Mouse (Mus musculus) thymus, postnatal 14 days (tissue): Measurements from ENCODE around the gene Ctsa.
A peak's percentile ranks its signal among the peaks of the same experiment; 100 is the strongest.
"Not testable (repeated sequence)": the region's sequence is repeated elsewhere in the genome, so short reads cannot be mapped to it uniquely, and the experiment has no call there.

Source experiments
- DNase-seq: peaks from one replicate; pipeline ENCODE4 v3.0.0; 2021

Gene Ctsa

DNA sequence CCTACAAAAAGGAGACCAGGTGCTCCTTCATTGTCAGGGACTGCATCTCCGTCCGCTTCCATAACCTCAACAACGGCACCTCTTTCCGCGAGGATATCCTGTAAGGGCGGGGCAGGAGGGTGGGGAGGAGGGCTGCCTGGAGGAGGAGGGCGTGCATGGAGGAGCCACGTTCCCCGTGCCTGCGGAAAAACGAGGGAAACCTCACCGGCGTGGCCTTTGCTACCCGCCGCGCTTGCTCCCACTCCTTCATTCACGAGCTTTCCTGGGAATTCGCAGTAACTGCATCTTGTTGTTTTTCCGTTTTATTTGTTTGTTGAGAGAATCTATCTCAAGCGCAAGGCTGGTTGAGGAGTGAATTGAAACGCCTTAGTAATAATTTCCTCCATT is 27.3 kb upstream of the Ctsa start:
- no peak for DNase-seq

DNA sequence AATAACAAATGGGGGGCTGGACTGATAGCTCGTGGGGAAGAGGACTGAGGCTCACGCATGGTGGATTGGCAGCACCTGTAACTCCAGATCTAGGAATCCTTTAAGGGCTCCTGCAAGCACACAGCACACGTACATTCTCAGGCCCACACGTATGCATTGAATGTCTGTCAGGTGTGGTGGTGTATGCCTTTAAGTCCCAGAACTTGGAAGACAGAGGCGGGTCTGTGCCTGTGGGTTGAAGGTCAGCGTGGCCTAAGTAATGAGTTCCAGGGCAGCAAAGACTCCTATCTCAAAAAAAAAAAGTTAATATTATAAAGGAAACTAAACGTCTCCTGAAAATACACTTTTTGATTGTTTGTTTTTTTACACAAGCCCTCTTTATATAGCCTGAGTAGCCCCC is 26.1 kb upstream of the Ctsa start:
- DNase-seq = no peak

DNA sequence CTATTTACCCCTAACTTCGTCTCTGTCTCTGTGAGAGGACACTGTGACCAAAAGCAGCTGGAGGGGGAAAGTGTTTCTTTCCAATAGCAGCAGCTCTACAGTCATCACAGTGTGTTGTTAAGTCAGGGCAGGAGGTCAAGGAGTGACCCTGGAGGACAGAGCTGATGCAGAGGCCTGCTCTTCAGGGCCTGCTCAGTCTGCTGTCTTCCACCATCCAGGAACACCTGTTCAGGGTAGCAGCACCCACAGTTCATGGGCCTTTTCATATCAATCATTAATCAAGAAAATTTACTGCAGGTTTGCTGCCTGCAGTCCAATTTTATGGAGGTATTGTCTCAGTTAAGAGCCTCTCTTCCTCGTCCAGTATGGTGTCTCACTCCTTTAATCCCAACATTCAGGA is 19.1 kb upstream of the Ctsa start:
- no peak for DNase-seq

DNA sequence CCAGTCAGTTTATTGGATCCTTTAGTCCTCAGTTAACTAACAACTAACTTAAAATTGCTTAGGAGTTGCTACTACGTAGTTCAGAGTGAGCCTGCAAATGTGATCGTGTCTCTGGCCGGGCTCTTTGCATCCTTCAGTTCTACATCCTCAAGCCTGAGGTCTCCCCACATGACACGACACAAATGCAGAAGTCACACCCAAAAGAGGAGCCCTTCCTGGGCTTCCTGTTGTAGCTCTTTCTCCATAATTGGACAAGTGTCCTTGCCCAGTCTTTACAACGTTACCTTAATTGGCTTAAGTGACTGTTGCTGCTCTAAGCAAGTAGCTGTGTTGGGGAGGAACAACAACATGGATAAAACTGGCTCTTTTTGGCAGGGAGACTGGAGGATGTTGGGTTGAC is 17.3 kb upstream of the Ctsa start:
- no peak for DNase-seq

GRCm38 (mm10) chr2:164815821-164816220 is 16.9 kb upstream of the Ctsa start:
- DNase-seq = no peak

DNA sequence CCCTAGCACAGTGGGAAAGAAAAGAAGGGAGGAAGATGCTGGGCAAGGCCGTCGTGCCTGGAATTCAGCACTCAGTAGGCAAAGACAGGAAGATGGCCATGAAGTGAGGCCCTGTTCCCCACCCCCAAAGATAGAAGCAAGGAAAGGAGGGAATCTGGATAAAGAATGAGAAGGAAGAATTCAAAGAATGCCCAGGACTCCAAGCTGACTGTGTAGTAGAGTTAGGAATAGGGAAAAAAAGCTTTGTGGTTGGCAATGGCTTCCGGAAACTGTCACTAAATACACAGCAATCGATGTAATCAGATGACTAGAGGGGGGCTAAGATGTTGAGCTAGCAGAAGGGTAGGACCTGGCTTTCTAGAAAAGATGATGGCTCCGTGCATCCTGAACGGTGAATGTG is 15.5 kb upstream of the Ctsa start:
- DNase-seq = no peak

DNA sequence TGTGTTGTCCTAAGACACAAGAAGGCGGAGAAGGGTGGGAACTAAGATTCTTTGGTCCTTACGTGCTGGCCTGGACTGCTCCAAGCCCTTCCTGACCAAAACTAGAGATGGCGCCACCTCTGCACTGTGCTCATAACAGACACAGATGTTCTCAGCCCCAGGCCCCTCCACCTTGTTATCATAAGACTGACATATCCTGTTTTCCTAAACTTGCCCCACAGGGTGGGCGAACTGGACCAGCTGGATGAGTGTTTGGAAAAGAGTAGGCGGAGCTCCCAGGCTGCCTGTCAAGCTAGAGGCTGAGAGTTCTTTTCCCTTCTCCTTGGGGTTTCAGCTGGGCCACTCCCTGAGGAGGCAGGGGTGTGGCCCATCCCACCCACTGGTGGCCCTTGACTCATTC is 15.0 kb upstream of the Ctsa start:
- DNase-seq = no peak

DNA sequence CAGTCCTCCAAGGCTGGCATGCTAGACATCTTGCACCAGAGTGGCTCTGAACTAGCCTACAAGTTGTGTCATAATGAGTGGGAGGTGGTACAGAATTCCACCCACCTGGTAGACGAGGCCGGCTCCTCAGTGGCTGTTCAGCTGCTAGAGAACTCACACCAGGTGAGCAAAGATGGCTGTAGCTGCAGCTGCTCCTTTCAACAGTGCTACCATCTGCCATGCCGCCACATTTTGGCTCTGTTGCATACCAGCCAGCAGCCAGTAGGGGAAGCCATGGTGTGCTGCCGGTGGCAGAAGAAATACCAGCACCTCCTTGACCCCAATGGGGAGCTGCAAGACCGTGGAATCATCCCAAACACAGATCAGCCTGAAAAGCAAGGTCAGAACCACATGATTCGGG is 11.6 kb upstream of the Ctsa start:
- no peak for DNase-seq

DNA sequence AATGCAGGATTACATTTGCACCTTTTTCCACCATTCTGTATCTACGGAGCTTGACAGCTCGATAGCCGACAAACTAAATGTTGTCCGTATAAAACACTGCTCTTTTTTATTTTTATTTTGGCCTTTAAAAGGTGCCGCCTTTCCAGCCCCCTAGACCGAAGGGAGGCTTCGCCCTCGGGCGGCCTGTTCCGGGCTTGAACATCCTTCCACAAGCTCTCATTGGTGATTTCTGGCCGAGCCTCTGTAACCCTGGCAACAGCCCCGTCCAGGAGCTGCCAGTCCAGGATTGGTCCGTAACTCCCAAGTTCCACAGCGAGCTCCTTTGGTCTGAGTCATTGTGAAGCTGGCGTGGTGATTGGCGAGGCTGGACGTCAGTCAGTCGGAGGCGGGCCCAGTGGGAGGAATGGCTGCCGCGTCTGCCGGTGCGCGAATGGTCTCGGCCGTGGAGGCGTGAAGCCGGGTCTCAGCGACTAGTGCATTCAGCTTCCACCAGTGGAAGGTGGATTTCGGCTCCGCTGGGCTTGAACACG is 10.0 kb upstream of the Ctsa start, which contains the start of gene Zswim1:
Zswim1 (plus strand) TSS at position 51 of the 530 bp plus-strand sequence.
- peak; percentile 99 for DNase-seq

- peak; percentile 25 for DNase-seq
Observed at GRCm38 (mm10) chr2:164823181-164823585, 9.5 kb upstream of the Ctsa start.

GRCm38 (mm10) chr2:164823969-164824368 is 8.7 kb upstream of the Ctsa start:
- DNase-seq = no peak

GRCm38 (mm10) chr2:164825521-164825920 is 7.2 kb upstream of the Ctsa start:
- no peak for DNase-seq

DNA sequence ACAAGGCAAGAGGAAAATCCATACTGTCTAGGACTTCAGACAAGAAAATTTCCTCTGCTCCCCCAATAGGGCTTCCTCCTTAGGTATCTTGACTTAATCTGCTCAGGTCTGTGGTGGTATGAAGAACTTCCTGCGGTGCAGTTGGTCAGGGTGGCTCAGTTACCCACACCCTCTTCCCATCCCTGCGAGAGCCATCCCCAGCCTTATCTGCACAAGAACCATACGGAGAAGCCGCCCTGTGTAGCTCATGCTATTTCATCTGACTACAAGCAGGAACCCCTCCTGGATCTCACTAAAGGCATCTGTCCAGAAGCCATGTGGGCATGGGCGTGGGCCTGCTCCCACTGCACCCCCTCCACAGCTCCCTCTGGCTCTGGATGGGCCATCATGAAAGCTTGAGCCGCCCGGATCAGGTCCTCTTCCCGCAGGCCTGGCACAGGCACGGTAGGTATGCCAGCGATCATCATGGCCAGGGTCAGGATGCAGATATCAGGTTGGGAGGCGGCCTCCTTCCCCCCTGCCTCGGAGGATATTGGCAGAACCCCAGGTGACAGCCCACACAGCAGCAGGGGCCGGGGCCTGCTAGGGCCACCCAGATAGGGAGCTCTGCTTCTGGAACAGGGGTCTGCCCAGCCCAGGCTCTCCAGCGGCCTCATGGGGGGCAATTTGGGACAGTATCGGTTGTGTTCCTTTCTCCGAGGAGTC is 5.4 kb upstream of the Ctsa start:
- DNase-seq = no peak

DNA sequence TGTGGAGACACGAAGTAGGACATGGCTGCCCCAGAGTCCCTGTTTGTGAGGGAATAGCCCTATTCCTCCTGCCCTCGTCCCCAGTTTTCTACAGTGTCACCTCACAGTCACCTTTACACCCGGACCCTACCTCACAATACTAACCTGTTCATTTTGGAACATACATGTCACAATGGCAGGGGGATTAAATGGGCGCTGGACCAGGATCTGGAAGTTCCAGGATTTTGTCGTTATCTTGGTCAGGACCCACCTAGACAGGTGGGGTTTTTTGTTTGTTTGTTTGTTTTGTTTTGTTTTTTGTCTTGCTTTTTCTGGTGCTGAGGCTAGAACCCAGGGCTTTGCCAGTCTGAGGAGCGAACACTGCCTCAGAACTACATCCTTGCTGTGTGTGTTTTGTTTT is 4.2 kb upstream of the Ctsa start, which contains the start of gene Spata25:
Spata25 (minus strand) TSS at position 101 of the 400 bp plus-strand sequence.
- no peak for DNase-seq

DNA sequence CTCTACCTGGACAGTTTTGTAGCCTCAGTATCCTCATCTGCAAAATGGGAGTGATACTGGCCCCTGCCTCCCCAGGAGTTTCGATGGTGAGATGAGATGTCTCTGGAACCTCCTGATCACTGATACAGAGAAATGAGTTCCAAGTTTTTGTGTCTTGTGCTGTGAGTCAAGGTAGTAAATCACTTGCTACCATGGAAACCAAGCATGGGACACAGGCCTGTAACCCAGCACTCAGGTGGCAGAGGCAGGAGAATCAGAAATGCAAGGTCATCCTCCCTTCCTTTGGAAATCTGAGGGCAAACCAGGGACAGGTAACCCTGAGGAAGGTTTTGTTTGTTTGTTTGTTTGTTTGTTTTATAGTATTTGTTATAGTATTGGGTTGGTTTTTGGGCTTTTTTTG is 3.6 kb upstream of the Ctsa start:
- DNase-seq = no peak

DNA sequence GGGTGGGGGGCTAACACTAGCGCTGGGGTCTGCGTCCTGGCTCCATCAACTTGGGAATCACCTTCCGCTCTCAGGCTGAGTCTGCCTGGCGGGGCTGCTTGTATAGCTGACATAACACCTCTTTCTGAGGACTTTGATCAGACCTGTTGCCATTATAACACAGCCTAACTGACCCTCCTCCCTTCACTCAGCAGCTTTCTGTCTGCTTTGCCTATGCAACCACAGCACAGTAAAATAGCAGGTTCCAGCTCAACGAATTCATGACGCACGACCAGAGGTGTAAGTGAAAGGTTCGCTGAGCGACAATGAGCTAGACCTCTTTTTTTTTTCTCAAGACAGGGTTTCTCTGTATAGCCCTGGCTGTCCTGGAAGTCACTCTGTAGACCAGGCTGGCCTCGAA is 1.6 kb upstream of the Ctsa start:
- no peak for DNase-seq

- DNase-seq = no peak
Observed at GRCm38 (mm10) chr2:164832032-164832747, 483 bp upstream of the Ctsa start.

GRCm38 (mm10) chr2:164833314-164833959 is 764 bp downstream of the Ctsa start, which contains the start of gene Neurl2:
TSS of gene Neurl2 (minus strand) at chr2:164833456.
- DNase-seq = peak; percentile 82

GRCm38 (mm10) chr2:164834531-164834930 is 1.9 kb downstream of the Ctsa start:
- peak; percentile 61 for DNase-seq

GRCm38 (mm10) chr2:164835164-164835563 is 2.5 kb downstream of the Ctsa start:
- no peak for DNase-seq

GRCm38 (mm10) chr2:164845782-164846181 is 13.1 kb downstream of the Ctsa start:
- DNase-seq = no peak

DNA sequence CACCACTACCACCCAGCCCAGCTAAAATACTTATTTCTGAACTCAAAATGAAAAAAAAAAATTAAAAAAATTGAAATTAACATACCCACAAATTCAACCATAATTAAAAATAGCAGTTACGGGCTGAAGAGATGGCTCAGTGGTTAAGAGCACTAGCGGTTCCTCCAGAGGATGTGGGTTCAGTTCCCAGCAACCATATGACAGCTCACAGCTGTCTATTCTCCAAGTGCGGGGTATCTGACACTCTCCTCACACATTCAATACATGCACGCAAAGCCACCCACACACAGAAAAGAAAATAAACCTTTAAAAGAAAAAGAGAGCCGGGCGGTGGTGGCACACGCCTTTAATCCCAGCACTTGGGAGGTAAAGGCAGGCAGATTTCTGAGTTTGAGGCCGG is 17.4 kb downstream of the Ctsa start:
- peak; percentile 52 for DNase-seq

GRCm38 (mm10) chr2:164855572-164855971 is 22.9 kb downstream of the Ctsa start:
- not testable (repeated sequence) for DNase-seq
